Mouse (Mus musculus): Measurements from ENCODE around the gene Tfip11. TPM values are rescaled to one million over a fixed set of nuclear protein-coding genes. Genes with fewer than 3 reads are reported as not detected.

The Tfip11 gene
- polyA plus RNA-seq, 1 experiment from 2014 or later: 19.6 TPM

- no peaks in the 10 kb centered on the region for H3K4me1 ChIP-seq (ENCODE audit: control insufficient read depth, insufficient read depth, low read length)
- H3K4me3 ChIP-seq (ENCODE audit: low read depth, low read length): no peak overlapping the region
- H3K9me3 ChIP-seq (ENCODE audit: control insufficient read depth, low read length): no peaks in the 10 kb centered on the region
- no peak overlapping the region for H3K27ac ChIP-seq (ENCODE audit: low read depth, low read length)
- no peak overlapping the region for H3K9ac ChIP-seq (replicated peaks; ENCODE audit: low read depth, low read length)
- ATAC-seq (ENCODE audit: low read depth): no peak
- peaks cover 23% of the 10 kb centered on the region for H3K36me3 ChIP-seq (ENCODE audit: control insufficient read depth, insufficient read depth, low read length)
- WGBS: 94% methylated on average over 4 of the region's 4 CpGs
- H3K27me3 ChIP-seq (ENCODE audit: control insufficient read depth, insufficient read depth, low read length): no peaks in the 10 kb centered on the region
- H3K4me2 ChIP-seq (ENCODE audit: low read depth, low read length): no peak overlapping the region
These were observed 33.4 kb downstream of the Tfip11 start for GRCm38 (mm10) chr5:112359520-112359919.

GRCm38 (mm10) chr5:112360077-112360476 lies 33.9 kb downstream of the Tfip11 start:
- H3K9ac ChIP-seq (replicated peaks; ENCODE audit: low read depth, low read length): no peak overlapping the region
- no peak overlapping the region for H3K4me2 ChIP-seq (ENCODE audit: low read depth, low read length)
- 83% methylated on average over 3 of the region's 3 CpGs for WGBS
- H3K27ac ChIP-seq (ENCODE audit: low read depth, low read length): no peak overlapping the region
- ATAC-seq (ENCODE audit: low read depth): no peak
- no peaks in the 10 kb centered on the region for H3K9me3 ChIP-seq (ENCODE audit: control insufficient read depth, low read length)
- H3K4me3 ChIP-seq (ENCODE audit: low read depth, low read length): no peak overlapping the region
- no peaks in the 10 kb centered on the region for H3K4me1 ChIP-seq (ENCODE audit: control insufficient read depth, insufficient read depth, low read length)
- H3K36me3 ChIP-seq (ENCODE audit: control insufficient read depth, insufficient read depth, low read length): peaks cover 26% of the 10 kb centered on the region
- no peaks in the 10 kb centered on the region for H3K27me3 ChIP-seq (ENCODE audit: control insufficient read depth, insufficient read depth, low read length)

DNA sequence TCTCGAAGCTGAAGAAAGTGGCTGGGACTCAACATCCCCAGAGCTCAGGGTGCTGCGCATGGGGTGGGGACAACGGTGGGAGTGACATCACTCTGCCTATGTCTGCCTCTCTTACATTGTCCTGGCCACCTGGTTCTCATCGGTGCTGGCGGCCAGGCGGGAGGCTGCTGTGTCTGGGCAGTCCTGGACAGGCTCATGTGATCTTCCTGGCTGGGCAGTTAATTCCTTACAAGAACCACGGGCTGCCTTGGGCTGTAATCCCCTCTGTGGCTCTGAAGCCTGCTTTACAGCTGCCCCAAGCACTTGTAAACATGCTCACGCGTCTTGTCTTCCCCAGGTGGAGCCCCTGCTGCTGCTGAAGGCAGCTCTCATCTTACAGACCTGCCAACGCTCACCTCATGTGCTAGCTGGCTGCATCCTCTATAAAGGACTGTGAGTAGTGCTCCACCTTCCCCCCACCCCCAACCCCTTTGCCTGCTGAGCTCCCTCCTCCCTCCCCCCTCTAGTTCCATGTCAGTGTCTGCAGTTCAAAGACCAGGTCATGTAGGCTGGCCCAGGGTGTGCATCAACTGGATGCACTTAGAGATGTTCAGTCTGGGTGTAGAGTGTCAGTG lies 38.1 kb downstream of the Tfip11 start:
- Histone ChIP-seq H3K4me3 (ENCODE audit: low read depth, low read length) (no peak overlapping the region), H3K4me2 (ENCODE audit: low read depth, low read length) (no peak overlapping the region), H3K27ac (ENCODE audit: low read depth, low read length) (no peak overlapping the region), H3K36me3 (ENCODE audit: control insufficient read depth, insufficient read depth, low read length) (peaks cover 21% of the 10 kb centered on the region), H3K27me3 (ENCODE audit: control insufficient read depth, insufficient read depth, low read length) (no peaks in the 10 kb centered on the region), H3K9ac (replicated peaks; ENCODE audit: low read depth, low read length) (no peak overlapping the region), H3K9me3 (ENCODE audit: control insufficient read depth, low read length) (no peaks in the 10 kb centered on the region), H3K4me1 (ENCODE audit: control insufficient read depth, insufficient read depth, low read length) (peaks cover 2% of the 10 kb centered on the region; the same call in 1 of the 2 replicates)
- WGBS: 67% methylated on average over 10 of the region's 10 CpGs
- no peak for ATAC-seq (ENCODE audit: low read depth)

- ATAC-seq (ENCODE audit: low read depth): no peak
- H3K27me3 ChIP-seq (ENCODE audit: control insufficient read depth, insufficient read depth, low read length): no peaks in the 10 kb centered on the region
- no peaks in the 10 kb centered on the region for H3K9me3 ChIP-seq (ENCODE audit: control insufficient read depth, low read length)
- no peak overlapping the region for H3K9ac ChIP-seq (replicated peaks; ENCODE audit: low read depth, low read length)
- H3K27ac ChIP-seq (ENCODE audit: low read depth, low read length): no peak overlapping the region
- H3K4me1 ChIP-seq (ENCODE audit: control insufficient read depth, insufficient read depth, low read length): peaks cover 27% of the 10 kb centered on the region
- no peak overlapping the region for H3K4me3 ChIP-seq (ENCODE audit: low read depth, low read length)
- WGBS: 94% methylated on average over 6 of the region's 6 CpGs
- peaks cover 31% of the 10 kb centered on the region for H3K36me3 ChIP-seq (ENCODE audit: control insufficient read depth, insufficient read depth, low read length)
- no peak overlapping the region for H3K4me2 ChIP-seq (ENCODE audit: low read depth, low read length)
These were observed 40.7 kb downstream of the Tfip11 start for GRCm38 (mm10) chr5:112366879-112367278.

GRCm38 (mm10) chr5:112367338-112367737 lies 41.2 kb downstream of the Tfip11 start:
- no peak for ATAC-seq (ENCODE audit: low read depth)
- H3K27me3 ChIP-seq (ENCODE audit: control insufficient read depth, insufficient read depth, low read length): no peaks in the 10 kb centered on the region

DNA sequence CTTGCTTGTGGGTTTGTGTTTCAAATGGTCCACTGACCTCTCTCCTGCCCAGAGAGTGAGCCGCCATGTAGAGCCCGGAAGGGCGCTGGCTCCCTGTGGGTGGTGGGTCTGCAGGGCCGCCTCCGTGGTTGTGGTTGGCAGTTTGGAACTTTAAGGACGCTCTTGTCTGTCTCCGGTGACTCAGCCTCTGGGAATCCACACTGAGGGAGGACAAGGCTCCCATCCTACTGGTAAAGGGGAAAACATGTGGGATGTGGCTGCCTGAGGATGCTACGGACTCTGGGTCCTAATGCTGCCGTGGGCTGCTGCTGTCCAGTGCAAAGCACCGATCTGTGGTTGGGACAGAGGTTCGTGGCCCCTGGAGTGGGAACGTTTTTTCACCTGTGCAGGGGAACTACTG lies 41.8 kb downstream of the Tfip11 start:
- Histone ChIP-seq H3K4me3 (ENCODE audit: low read depth, low read length) (no peak overlapping the region), H3K36me3 (ENCODE audit: control insufficient read depth, insufficient read depth, low read length) (peaks cover 30% of the 10 kb centered on the region), H3K9me3 (ENCODE audit: control insufficient read depth, low read length) (no peaks in the 10 kb centered on the region), H3K4me1 (ENCODE audit: control insufficient read depth, insufficient read depth, low read length) (peaks cover 34% of the 10 kb centered on the region), H3K27ac (ENCODE audit: low read depth, low read length) (no peak overlapping the region), H3K27me3 (ENCODE audit: control insufficient read depth, insufficient read depth, low read length) (no peaks in the 10 kb centered on the region), H3K4me2 (ENCODE audit: low read depth, low read length) (no peak overlapping the region), H3K9ac (replicated peaks; ENCODE audit: low read depth, low read length) (no peak overlapping the region)
- WGBS: 91% methylated on average over 12 of the region's 12 CpGs
- no peak for ATAC-seq (ENCODE audit: low read depth)

More at GRCm38 (mm10) chr5:112367338-112367737, 41.2 kb downstream of the Tfip11 start:
- 91% methylated on average over 4 of the region's 4 CpGs for WGBS
- H3K27ac ChIP-seq (ENCODE audit: low read depth, low read length): no peak overlapping the region
- no peak overlapping the region for H3K9ac ChIP-seq (replicated peaks; ENCODE audit: low read depth, low read length)
- peaks cover 31% of the 10 kb centered on the region for H3K36me3 ChIP-seq (ENCODE audit: control insufficient read depth, insufficient read depth, low read length)
- peaks cover 31% of the 10 kb centered on the region for H3K4me1 ChIP-seq (ENCODE audit: control insufficient read depth, insufficient read depth, low read length)
- H3K4me2 ChIP-seq (ENCODE audit: low read depth, low read length): no peak overlapping the region
- H3K4me3 ChIP-seq (ENCODE audit: low read depth, low read length): no peak overlapping the region
- no peaks in the 10 kb centered on the region for H3K9me3 ChIP-seq (ENCODE audit: control insufficient read depth, low read length)

GRCm38 (mm10) chr5:112368666-112369065 lies 42.5 kb downstream of the Tfip11 start:
- no peak overlapping the region for H3K27ac ChIP-seq (ENCODE audit: low read depth, low read length)

DNA sequence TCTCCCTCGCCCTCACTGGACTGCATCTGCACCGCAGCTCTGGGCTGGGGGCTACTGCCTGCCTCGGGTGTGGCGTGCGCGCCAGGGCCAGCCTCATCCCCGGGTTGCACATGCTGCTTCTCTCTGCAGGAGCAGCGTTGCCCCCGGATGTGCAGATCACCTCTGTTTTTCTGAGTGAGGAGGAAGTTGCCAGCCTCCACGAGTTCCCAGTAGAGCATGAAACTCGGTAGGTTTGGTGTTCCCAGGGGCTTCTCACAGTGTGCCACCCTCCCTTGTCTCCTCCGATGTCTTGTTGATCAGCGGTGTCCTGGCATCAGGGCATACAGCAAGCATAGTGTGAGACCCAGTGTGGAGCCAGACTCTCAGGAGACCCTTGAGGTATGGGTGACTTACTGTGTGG lies 43.2 kb downstream of the Tfip11 start:
- no peak overlapping the region for H3K27ac ChIP-seq (ENCODE audit: low read depth, low read length)
- no peak overlapping the region for H3K4me3 ChIP-seq (ENCODE audit: low read depth, low read length)
- WGBS: 78% methylated on average over 13 of the region's 13 CpGs
- H3K36me3 ChIP-seq (ENCODE audit: control insufficient read depth, insufficient read depth, low read length): peaks cover 22% of the 10 kb centered on the region
- peaks cover 34% of the 10 kb centered on the region for H3K4me1 ChIP-seq (ENCODE audit: control insufficient read depth, insufficient read depth, low read length)
- H3K27me3 ChIP-seq (ENCODE audit: control insufficient read depth, insufficient read depth, low read length): no peaks in the 10 kb centered on the region
- H3K4me2 ChIP-seq (ENCODE audit: low read depth, low read length): no peak overlapping the region
- H3K9me3 ChIP-seq (ENCODE audit: control insufficient read depth, low read length): no peaks in the 10 kb centered on the region
- no peak overlapping the region for H3K9ac ChIP-seq (replicated peaks; ENCODE audit: low read depth, low read length)
- ATAC-seq (ENCODE audit: low read depth): no peak

More at GRCm38 (mm10) chr5:112368666-112369065, 42.5 kb downstream of the Tfip11 start:
- H3K27me3 ChIP-seq (ENCODE audit: control insufficient read depth, insufficient read depth, low read length): no peaks in the 10 kb centered on the region
- H3K4me1 ChIP-seq (ENCODE audit: control insufficient read depth, insufficient read depth, low read length): peaks cover 34% of the 10 kb centered on the region
- H3K9me3 ChIP-seq (ENCODE audit: control insufficient read depth, low read length): no peaks in the 10 kb centered on the region
- peaks cover 28% of the 10 kb centered on the region for H3K36me3 ChIP-seq (ENCODE audit: control insufficient read depth, insufficient read depth, low read length)
- ATAC-seq (ENCODE audit: low read depth): no peak
- H3K4me3 ChIP-seq (ENCODE audit: low read depth, low read length): no peak overlapping the region
- H3K9ac ChIP-seq (replicated peaks; ENCODE audit: low read depth, low read length): no peak overlapping the region
- WGBS: 46% methylated on average over 10 of the region's 10 CpGs
- H3K4me2 ChIP-seq (ENCODE audit: low read depth, low read length): no peak overlapping the region

DNA sequence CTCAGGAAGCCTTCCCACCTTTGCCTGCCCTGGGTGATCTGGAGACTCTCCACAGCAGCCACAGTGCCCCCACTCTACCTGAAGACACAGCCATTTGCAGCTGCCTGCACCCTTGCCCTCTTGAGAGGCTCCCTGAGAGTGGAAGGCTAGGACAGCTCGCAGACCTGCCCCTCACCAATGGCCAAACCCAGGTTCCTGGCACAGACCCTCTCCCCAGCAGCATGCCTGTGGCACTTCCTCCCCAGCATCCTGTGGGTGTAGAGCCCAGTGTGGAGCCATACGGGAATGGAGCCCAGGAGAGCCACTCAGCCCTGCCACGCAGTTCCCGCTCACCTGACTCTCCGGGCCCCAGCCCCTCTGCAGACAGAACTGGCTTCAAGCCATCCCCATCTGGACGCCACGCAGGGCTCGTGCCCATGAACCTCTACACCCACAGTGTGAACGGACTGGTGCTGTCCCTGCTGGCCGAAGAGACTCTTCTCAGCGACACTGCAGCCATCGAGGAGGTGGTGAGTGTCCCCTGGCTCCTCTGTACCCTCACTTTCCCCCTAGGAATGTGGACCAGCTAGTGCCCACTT lies 44.2 kb downstream of the Tfip11 start:
- Histone ChIP-seq H3K36me3 (ENCODE audit: control insufficient read depth, insufficient read depth, low read length) (peaks cover 23% of the 10 kb centered on the region), H3K4me2 (ENCODE audit: low read depth, low read length) (no peak overlapping the region), H3K4me1 (ENCODE audit: control insufficient read depth, insufficient read depth, low read length) (peaks cover 34% of the 10 kb centered on the region), H3K27ac (ENCODE audit: low read depth, low read length) (peak overlapping the region; percentile 34; the same call in 1 of the 2 replicates), H3K27me3 (ENCODE audit: control insufficient read depth, insufficient read depth, low read length) (no peaks in the 10 kb centered on the region), H3K9me3 (ENCODE audit: control insufficient read depth, low read length) (no peaks in the 10 kb centered on the region), H3K4me3 (ENCODE audit: low read depth, low read length) (no peak overlapping the region), H3K9ac (replicated peaks; ENCODE audit: low read depth, low read length) (no peak overlapping the region)
- WGBS: 78% methylated on average over 12 of the region's 12 CpGs
- 0 out of 2 replicates have a peak, but pooled peaks have one; percentile 2 for ATAC-seq (ENCODE audit: low read depth)
